Mouse (Mus musculus): ENCODE data around the gene Atp13a4. TPM values are rescaled to one million over a fixed set of nuclear protein-coding genes. Genes with fewer than 3 reads are reported as not detected.

The Atp13a4 gene
- polyA plus RNA-seq, 1 experiment = not detected

GRCm38 (mm10) chr16:29509881-29510280 lies 34.8 kb downstream of the Atp13a4 start:
- no peaks in the 10 kb centered on the region for H3K4me1 ChIP-seq (ENCODE audit: control insufficient read depth, insufficient read depth, low read length)
- no peaks in the 10 kb centered on the region for H3K27me3 ChIP-seq (ENCODE audit: control insufficient read depth, insufficient read depth, low read length, poor library complexity, severe bottlenecking)
- no peaks in the 10 kb centered on the region for H3K36me3 ChIP-seq (ENCODE audit: control insufficient read depth, insufficient read depth, low read length, poor library complexity, severe bottlenecking)
- H3K4me3 ChIP-seq (ENCODE audit: low read depth, low read length) = no peak overlapping the region
- no peak overlapping the region for H3K9ac ChIP-seq (ENCODE audit: low read depth, poor library complexity, severe bottlenecking)
- H3K9me3 ChIP-seq (replicated peaks; ENCODE audit: control insufficient read depth, insufficient read depth, low read length, poor library complexity, severe bottlenecking) = peaks cover 1% of the 10 kb centered on the region
- H3K27ac ChIP-seq (ENCODE audit: insufficient read depth, low read length) = no peak overlapping the region
- TF ChIP-seq EP300 (IDR thresholded peaks at IDR 0.05; ENCODE audit: insufficient read depth, low read depth, low read length) (no peak), CTCF (IDR thresholded peaks at IDR 0.05; ENCODE audit: low read depth, low read length) (no peak), POLR2A (IDR thresholded peaks at IDR 0.05; ENCODE audit: insufficient read depth, low read length) (no peak)

- no peaks in the 10 kb centered on the region for H3K27me3 ChIP-seq (ENCODE audit: control insufficient read depth, insufficient read depth, low read length, poor library complexity, severe bottlenecking)
- H3K9me3 ChIP-seq (replicated peaks; ENCODE audit: control insufficient read depth, insufficient read depth, low read length, poor library complexity, severe bottlenecking) = no peaks in the 10 kb centered on the region
- TF ChIP-seq EP300 (IDR thresholded peaks at IDR 0.05; ENCODE audit: insufficient read depth, low read depth, low read length) (no peak), POLR2A (IDR thresholded peaks at IDR 0.05; ENCODE audit: insufficient read depth, low read length) (no peak), CTCF (IDR thresholded peaks at IDR 0.05; ENCODE audit: low read depth, low read length) (no peak)
- H3K4me3 ChIP-seq (ENCODE audit: low read depth, low read length) = no peak overlapping the region
- no peaks in the 10 kb centered on the region for H3K4me1 ChIP-seq (ENCODE audit: control insufficient read depth, insufficient read depth, low read length)
- no peak overlapping the region for H3K27ac ChIP-seq (ENCODE audit: insufficient read depth, low read length)
- no peak overlapping the region for H3K9ac ChIP-seq (ENCODE audit: low read depth, poor library complexity, severe bottlenecking)
- H3K36me3 ChIP-seq (ENCODE audit: control insufficient read depth, insufficient read depth, low read length, poor library complexity, severe bottlenecking) = no peaks in the 10 kb centered on the region
These were observed 40.0 kb downstream of the Atp13a4 start for GRCm38 (mm10) chr16:29504671-29505070.

- Histone ChIP-seq H3K9me3 (replicated peaks; ENCODE audit: control insufficient read depth, insufficient read depth, low read length, poor library complexity, severe bottlenecking) (no peaks in the 10 kb centered on the region), H3K36me3 (ENCODE audit: control insufficient read depth, insufficient read depth, low read length, poor library complexity, severe bottlenecking) (no peaks in the 10 kb centered on the region), H3K27ac (ENCODE audit: insufficient read depth, low read length) (no peak overlapping the region), H3K4me1 (ENCODE audit: control insufficient read depth, insufficient read depth, low read length) (no peaks in the 10 kb centered on the region), H3K27me3 (ENCODE audit: control insufficient read depth, insufficient read depth, low read length, poor library complexity, severe bottlenecking) (no peaks in the 10 kb centered on the region), H3K9ac (ENCODE audit: low read depth, poor library complexity, severe bottlenecking) (no peak overlapping the region), H3K4me3 (ENCODE audit: low read depth, low read length) (no peak overlapping the region)
- no peak for TF ChIP-seq EP300 (IDR thresholded peaks at IDR 0.05; ENCODE audit: insufficient read depth, low read depth, low read length)
These were observed 40.5 kb downstream of the Atp13a4 start for GRCm38 (mm10) chr16:29504198-29504597.

GRCm38 (mm10) chr16:29491031-29491430 lies 53.6 kb downstream of the Atp13a4 start:
- no peak for TF ChIP-seq CTCF (IDR thresholded peaks at IDR 0.05; ENCODE audit: low read depth, low read length)
- TF ChIP-seq POLR2A (IDR thresholded peaks at IDR 0.05; ENCODE audit: insufficient read depth, low read length) = no peak
- no peak for TF ChIP-seq EP300 (IDR thresholded peaks at IDR 0.05; ENCODE audit: insufficient read depth, low read depth, low read length)
- Histone ChIP-seq H3K36me3 (ENCODE audit: control insufficient read depth, insufficient read depth, low read length, poor library complexity, severe bottlenecking) (no peaks in the 10 kb centered on the region), H3K4me1 (ENCODE audit: control insufficient read depth, insufficient read depth, low read length) (no peaks in the 10 kb centered on the region), H3K9ac (ENCODE audit: low read depth, poor library complexity, severe bottlenecking) (no peak overlapping the region), H3K27ac (ENCODE audit: insufficient read depth, low read length) (no peak overlapping the region), H3K27me3 (ENCODE audit: control insufficient read depth, insufficient read depth, low read length, poor library complexity, severe bottlenecking) (no peaks in the 10 kb centered on the region), H3K9me3 (replicated peaks; ENCODE audit: control insufficient read depth, insufficient read depth, low read length, poor library complexity, severe bottlenecking) (no peaks in the 10 kb centered on the region), H3K4me3 (ENCODE audit: low read depth, low read length) (no peak overlapping the region)

GRCm38 (mm10) chr16:29481439-29481838 lies 63.2 kb downstream of the Atp13a4 start:
- H3K27ac ChIP-seq (ENCODE audit: insufficient read depth, low read length) = no peak overlapping the region
- no peak overlapping the region for H3K9ac ChIP-seq (ENCODE audit: low read depth, poor library complexity, severe bottlenecking)
- no peaks in the 10 kb centered on the region; the same call in 1 of the 2 replicates for H3K27me3 ChIP-seq (ENCODE audit: control insufficient read depth, insufficient read depth, low read length, poor library complexity, severe bottlenecking)
- H3K4me3 ChIP-seq (ENCODE audit: low read depth, low read length) = no peak overlapping the region
- no peaks in the 10 kb centered on the region for H3K9me3 ChIP-seq (replicated peaks; ENCODE audit: control insufficient read depth, insufficient read depth, low read length, poor library complexity, severe bottlenecking)
- H3K4me1 ChIP-seq (ENCODE audit: control insufficient read depth, insufficient read depth, low read length) = no peaks in the 10 kb centered on the region
- H3K36me3 ChIP-seq (ENCODE audit: control insufficient read depth, insufficient read depth, low read length, poor library complexity, severe bottlenecking) = no peaks in the 10 kb centered on the region
- TF ChIP-seq CTCF (IDR thresholded peaks at IDR 0.05; ENCODE audit: low read depth, low read length) (no peak), EP300 (IDR thresholded peaks at IDR 0.05; ENCODE audit: insufficient read depth, low read depth, low read length) (no peak), POLR2A (IDR thresholded peaks at IDR 0.05; ENCODE audit: insufficient read depth, low read length) (no peak)

- Histone ChIP-seq H3K9me3 (replicated peaks; ENCODE audit: control insufficient read depth, insufficient read depth, low read length, poor library complexity, severe bottlenecking) (no peaks in the 10 kb centered on the region), H3K36me3 (ENCODE audit: control insufficient read depth, insufficient read depth, low read length, poor library complexity, severe bottlenecking) (no peaks in the 10 kb centered on the region), H3K27me3 (ENCODE audit: control insufficient read depth, insufficient read depth, low read length, poor library complexity, severe bottlenecking) (no peaks in the 10 kb centered on the region; the same call in 1 of the 2 replicates), H3K4me3 (ENCODE audit: low read depth, low read length) (no peak overlapping the region), H3K27ac (ENCODE audit: insufficient read depth, low read length) (no peak overlapping the region), H3K4me1 (ENCODE audit: control insufficient read depth, insufficient read depth, low read length) (no peaks in the 10 kb centered on the region), H3K9ac (ENCODE audit: low read depth, poor library complexity, severe bottlenecking) (no peak overlapping the region)
- TF ChIP-seq EP300 (IDR thresholded peaks at IDR 0.05; ENCODE audit: insufficient read depth, low read depth, low read length) (no peak), POLR2A (IDR thresholded peaks at IDR 0.05; ENCODE audit: insufficient read depth, low read length) (no peak), CTCF (IDR thresholded peaks at IDR 0.05; ENCODE audit: low read depth, low read length) (no peak)
These were observed 64.3 kb downstream of the Atp13a4 start for GRCm38 (mm10) chr16:29480396-29480795.
